In the genomic region with DNA sequence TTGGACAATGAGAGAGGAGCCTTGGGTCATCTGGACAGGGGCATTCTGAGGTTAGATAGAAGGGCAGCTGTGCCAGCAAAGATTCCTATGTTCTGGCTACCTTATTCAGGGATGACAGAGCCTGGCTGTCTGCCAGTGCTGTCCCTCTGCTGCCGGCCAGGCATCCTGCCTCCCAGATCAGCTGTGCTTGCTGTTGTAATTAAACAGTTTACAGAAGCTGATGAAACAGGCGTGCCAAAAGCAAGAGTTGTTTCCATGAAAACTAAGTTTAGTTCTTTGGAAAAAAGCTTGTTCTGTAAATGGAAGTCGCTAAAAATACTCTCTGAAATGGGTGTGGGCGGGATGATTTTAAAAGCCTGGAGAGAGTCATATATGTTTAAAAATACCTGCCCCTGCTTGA, we compare ENCODE assay signal across 15 mouse cellular contexts. TPM values are rescaled to one million over a fixed set of nuclear protein-coding genes. Genes with fewer than 3 reads are reported as not detected.
DNase-seq lines count a peak whose midpoint lies in the region; ATAC-seq lines count a peak whose summit lies in the region.
"Had no signal": no experiment of that assay in that cellular context is flagged by ENCODE, and none has a peak within 500 bp of the region (broad histone marks: within the 10 kb centered on the region; RNA-seq: fewer than 3 reads in every experiment).

No protein-coding gene starts in this region.

- no peak overlapping the region for H3K27ac ChIP-seq in hindbrain, embryonic 14.5 days
- no peak overlapping the region for H3K27ac ChIP-seq in hindbrain, embryonic 10.5 days
- H3K27ac ChIP-seq: forebrain, embryonic 13.5 days; heart, embryonic 13.5 days; macrophage had no signal

- H3K27me3 ChIP-seq in hindbrain, embryonic 14.5 days (ENCODE audit: control insufficient read depth, insufficient read depth, low read length), result no peaks in the 10 kb centered on the region
- no peaks in the 10 kb centered on the region for H3K27me3 ChIP-seq in hindbrain, embryonic 10.5 days (ENCODE audit: insufficient read depth, poor library complexity, severe bottlenecking)
- H3K27me3 ChIP-seq: forebrain, embryonic 13.5 days had no signal

- H3K4me1 ChIP-seq in hindbrain, embryonic 14.5 days (replicated peaks; ENCODE audit: control insufficient read depth, insufficient read depth, low read length), result no peaks in the 10 kb centered on the region; the same call in 1 of the 2 replicates
- H3K4me1 ChIP-seq in hindbrain, embryonic 10.5 days (replicated peaks), result no peaks in the 10 kb centered on the region
- H3K4me1 ChIP-seq: heart, embryonic 13.5 days had no signal

- no peaks in the 10 kb centered on the region for H3K36me3 ChIP-seq in hindbrain, embryonic 14.5 days (replicated peaks; ENCODE audit: control insufficient read depth, insufficient read depth)
- H3K36me3 ChIP-seq in hindbrain, embryonic 10.5 days, result no peaks in the 10 kb centered on the region
- H3K36me3 ChIP-seq: G1E; heart, embryonic 13.5 days had no signal

- H3K9me3 ChIP-seq in hindbrain, embryonic 14.5 days (ENCODE audit: control insufficient read depth, low read length), result no peaks in the 10 kb centered on the region
- H3K9me3 ChIP-seq in hindbrain, embryonic 10.5 days, result no peaks in the 10 kb centered on the region
- H3K9me3 ChIP-seq: forebrain, embryonic 13.5 days; heart, embryonic 13.5 days had no signal

- peak; percentile 63 for DNase-seq in hindbrain, embryonic 14.5 days (ENCODE audit: low spot score)
- no peak for DNase-seq in hindbrain, embryonic 10.5 days (ENCODE audit: low spot score)
- peak; percentile 53 for DNase-seq in retina, postnatal 1 day
- no peak for DNase-seq in retina, embryonic 14.5 days (ENCODE audit: low spot score)
- DNase-seq in left cerebral cortex, adult 9 months (ENCODE audit: low spot score in 2 of 2), result peak; percentile 39 to 58
- DNase-seq in thymus, postnatal 4 days, result no peak

- H3K4me3 ChIP-seq in hindbrain, embryonic 14.5 days (replicated peaks; ENCODE audit: low read length), result no peak overlapping the region
- H3K4me3 ChIP-seq in hindbrain, embryonic 10.5 days, result no peak overlapping the region
- H3K4me3 ChIP-seq: forebrain, embryonic 13.5 days; heart, embryonic 13.5 days had no signal

- no peak overlapping the region for H3K9ac ChIP-seq in hindbrain, embryonic 14.5 days
- H3K9ac ChIP-seq: forebrain, embryonic 13.5 days; heart, embryonic 13.5 days had no signal

- no peak for ATAC-seq in hindbrain, embryonic 14.5 days (ENCODE audit: low FRiP score)
- no peak for ATAC-seq in megakaryocyte progenitor cell, adult 5-6 weeks (replicated peaks; ENCODE audit: poor library complexity)
- ATAC-seq: forebrain, embryonic 13.5 days; inflammation-experienced regulatory T-cells, adult 6 months had no signal

- 55% methylated on average over 4 of the region's 4 CpGs for WGBS in hindbrain, embryonic 14.5 days
- 80% methylated on average over 4 of the region's 4 CpGs for WGBS in hindbrain, embryonic 10.5 days

- no peak overlapping the region for H3K4me2 ChIP-seq in hindbrain, embryonic 14.5 days (replicated peaks)
- H3K4me2 ChIP-seq: forebrain, embryonic 13.5 days; heart, embryonic 13.5 days had no signal

RNA-seq across cellular contexts. Expression of gene Gpr26, which starts 56.6 kb away (rescaled TPM):
- 2.5 and 3.5 TPM in 2 replicates for polyA plus RNA-seq in hindbrain, embryonic 14.5 days (2014; fragmentation: Nextera tagmentation; extraction: Ambion mirVana)
- 0.07 TPM in 1 of 2 replicates, not detected in the other for polyA plus RNA-seq in hindbrain, embryonic 10.5 days (2016; fragmentation: Nextera tagmentation; extraction: Ambion mirVana)
- not detected in 2 replicates for total RNA-seq in megakaryocyte progenitor cell, adult 5-6 weeks (2015)
- not detected in 2 replicates for total RNA-seq in megakaryocyte progenitor cell, adult 5-6 weeks (2017)
- total RNA-seq: adrenal gland, postnatal 36 days had no signal
- polyA plus RNA-seq: G1E; heart, embryonic 13.5 days; inflammation-experienced regulatory T-cells, adult 6 months; limb, embryonic 11.5 days; macrophage; spleen, adult 2 months had no signal

Comparison
In these comparisons a context has a peak if more than half of its experiments do, and no peak if none do; other contexts are left out.
1. DNase-seq: peak in hindbrain, embryonic 14.5 days (single experiment), retina, postnatal 1 day (single experiment) and left cerebral cortex, adult 9 months (2 of 2); none in hindbrain, embryonic 10.5 days (single experiment), retina, embryonic 14.5 days (single experiment) and thymus, postnatal 4 days (single experiment).